Mouse (Mus musculus) liver, embryonic 11.5 days (tissue): ENCODE measurements at regions not wholly inside any gene's neighbourhood (a gene's known extent, or its start where the extent isn't known, plus 50 kb on each side); places are given as distances from the start of the nearest gene placed in this dataset.
A peak's percentile ranks its signal among the peaks of the same experiment; 100 is the strongest.

Experiments
- ATAC-seq: fragments of 200-750 bp; cut with Nextera tagmentation; replicated peaks from 2 replicates; pipeline ENCODE4 v1.8.0; 2017; ENCODE audit warnings: moderate number of reproducible peaks, mild to moderate bottlenecking, moderate TSS enrichment, moderate library complexity; ENCODE audit not compliant: low FRiP score
- DNase-seq: peaks from one replicate; pipeline ENCODE4 v3.0.0-alpha.2; 2017; ENCODE audit warnings: low spot score
- H3K27ac ChIP-seq: fragments of 300-500 bp; sonication (generic); 2 replicates; pipeline ENCODE4 v1.5.1; 2014; ENCODE audit warnings: mild to moderate bottlenecking, low read depth, low read length, control low read depth
- H3K27me3 ChIP-seq: fragments of 300-500 bp; sonication (generic); replicated peaks from 2 replicates; pipeline ENCODE4 v1.6.1; 2014; ENCODE audit warnings: low read length, mixed read lengths; ENCODE audit not compliant: control insufficient read depth, insufficient read depth
- H3K36me3 ChIP-seq: fragments of 300-500 bp; sonication (generic); 2 replicates; pipeline ENCODE4 v1.6.1; 2014; ENCODE audit warnings: mild to moderate bottlenecking, low read length, moderate library complexity, mixed read lengths; ENCODE audit not compliant: control insufficient read depth, insufficient read depth
- H3K4me1 ChIP-seq: fragments of 300-500 bp; sonication (generic); replicated peaks from 2 replicates; pipeline ENCODE4 v1.6.1; 2014; ENCODE audit warnings: low read length, mixed read lengths; ENCODE audit not compliant: control insufficient read depth, insufficient read depth
- H3K4me2 ChIP-seq: fragments of 300-500 bp; sonication (generic); 2 replicates; pipeline ENCODE4 v1.6.1; 2014; ENCODE audit warnings: mild to moderate bottlenecking, control low read depth, moderate library complexity
- H3K4me3 ChIP-seq: fragments of 300-500 bp; sonication (generic); 2 replicates; pipeline ENCODE4 v1.5.1; 2014; ENCODE audit warnings: low read depth, low read length, control low read depth
- H3K9ac ChIP-seq: fragments of 300-500 bp; sonication (generic); 2 replicates; pipeline ENCODE4 v1.6.1; 2014; ENCODE audit warnings: low read depth, low read length, control low read depth
- H3K9me3 ChIP-seq: fragments of 300-500 bp; sonication (generic); 2 replicates; pipeline ENCODE4 v1.6.1; 2016; ENCODE audit warnings: low read length, inconsistent platforms, mixed read lengths; ENCODE audit not compliant: control insufficient read depth
- WGBS: fragments of 180-500 bp; shearing (Covaris S2); extraction: QIAGEN DNeasy Blood & Tissue Kit; methylation state at CpG from one replicate; pipeline ENCODE4 v1.1.7; 2014; 5-methylcytosine and 5-hydroxymethylcytosine counted together

DNA sequence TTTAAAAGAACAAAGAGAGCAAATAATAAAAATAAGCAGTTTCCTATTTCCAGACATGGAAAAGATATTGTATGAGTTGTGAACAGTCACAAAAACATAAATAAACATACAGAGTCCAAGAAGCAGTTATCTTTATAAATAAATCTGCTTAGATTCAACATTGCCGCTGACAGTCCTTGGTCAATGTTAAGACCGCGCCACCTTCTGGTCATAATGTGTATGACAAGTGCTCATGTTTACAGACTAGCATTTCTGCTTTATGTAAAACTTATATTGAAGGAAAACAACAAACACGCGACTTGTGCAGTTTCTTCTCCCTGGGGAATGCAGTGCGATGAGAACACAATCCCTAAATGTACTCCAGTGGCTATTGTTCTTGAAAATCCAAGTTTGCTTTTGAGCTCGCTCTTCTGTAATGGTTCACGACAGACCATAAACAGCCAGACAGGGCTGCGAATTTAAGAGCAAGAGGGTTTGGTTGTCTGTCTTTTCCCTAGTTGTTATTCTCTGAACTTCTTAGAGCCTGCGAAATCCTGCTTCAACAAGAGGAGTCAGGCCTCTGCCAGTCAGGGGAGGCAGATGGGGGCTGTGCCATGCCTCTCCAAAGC lies 291.6 kb upstream of the Rnf219 start:
- Histone ChIP-seq H3K4me2 (no peak overlapping the region), H3K4me1 (no peaks in the 10 kb centered on the region), H3K36me3 (no peaks in the 10 kb centered on the region), H3K9ac (no peak overlapping the region), H3K27me3 (no peaks in the 10 kb centered on the region), H3K9me3 (no peaks in the 10 kb centered on the region), H3K27ac (no peak overlapping the region), H3K4me3 (no peak overlapping the region)
- DNase-seq (no peak), ATAC-seq (no peak)
- WGBS = 37% methylated on average over 10 of the region's 10 CpGs

DNA sequence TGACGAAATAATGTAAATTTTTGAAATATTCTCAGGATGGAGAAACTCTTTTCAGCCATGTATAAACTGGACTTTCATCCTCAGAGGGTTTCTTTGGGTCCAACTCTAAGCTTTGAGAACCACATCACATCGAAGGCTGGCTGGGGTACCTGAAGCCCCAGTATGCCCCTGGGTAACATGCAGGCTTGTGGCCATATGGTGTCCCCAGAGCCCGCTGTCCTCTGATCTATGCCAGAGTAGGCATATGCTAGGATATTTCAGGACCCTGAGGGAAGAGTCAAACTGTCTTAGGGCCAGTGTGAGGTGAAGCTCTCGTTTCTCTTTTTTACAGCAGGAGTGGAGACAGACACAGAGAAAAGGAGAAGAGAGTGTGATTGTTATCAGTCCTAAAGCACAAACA lies 289.6 kb upstream of the Rnf219 start:
- H3K9ac ChIP-seq = no peak overlapping the region
- 81% methylated on average over 4 of the region's 4 CpGs for WGBS
- H3K27me3 ChIP-seq = no peaks in the 10 kb centered on the region
- H3K36me3 ChIP-seq = no peaks in the 10 kb centered on the region
- no peak overlapping the region for H3K27ac ChIP-seq
- no peak for DNase-seq
- no peaks in the 10 kb centered on the region for H3K9me3 ChIP-seq
- no peaks in the 10 kb centered on the region for H3K4me1 ChIP-seq
- no peak for ATAC-seq
- no peak overlapping the region for H3K4me3 ChIP-seq
- H3K4me2 ChIP-seq = no peak overlapping the region

- no peaks in the 10 kb centered on the region for H3K9me3 ChIP-seq
- no peak overlapping the region for H3K27ac ChIP-seq
- no peak for DNase-seq
- H3K4me2 ChIP-seq = no peak overlapping the region
- no peak overlapping the region for H3K4me3 ChIP-seq
- no peaks in the 10 kb centered on the region for H3K27me3 ChIP-seq
- H3K9ac ChIP-seq = no peak overlapping the region
- no peaks in the 10 kb centered on the region for H3K36me3 ChIP-seq
- 83% methylated on average over 10 of the region's 10 CpGs for WGBS
- ATAC-seq = no peak
- no peaks in the 10 kb centered on the region for H3K4me1 ChIP-seq
These were observed 282.9 kb upstream of the Rnf219 start for GRCm38 (mm10) chr14:104805332-104805731.

GRCm38 (mm10) chr14:104796348-104796965 lies 274.0 kb upstream of the Rnf219 start:
- WGBS = 77% methylated on average over 17 of the region's 17 CpGs
- no peak overlapping the region for H3K27ac ChIP-seq
- no peak overlapping the region for H3K4me2 ChIP-seq
- no peaks in the 10 kb centered on the region for H3K27me3 ChIP-seq
- H3K4me3 ChIP-seq = no peak overlapping the region
- no peaks in the 10 kb centered on the region for H3K36me3 ChIP-seq
- no peak overlapping the region for H3K9ac ChIP-seq
- DNase-seq (no peak), ATAC-seq (no peak)
- no peaks in the 10 kb centered on the region for H3K9me3 ChIP-seq
- no peaks in the 10 kb centered on the region for H3K4me1 ChIP-seq

GRCm38 (mm10) chr14:104789346-104789745 lies 266.9 kb upstream of the Rnf219 start:
- H3K27ac ChIP-seq = no peak overlapping the region
- no peaks in the 10 kb centered on the region for H3K9me3 ChIP-seq
- no peaks in the 10 kb centered on the region for H3K36me3 ChIP-seq
- ATAC-seq = no peak
- H3K27me3 ChIP-seq = no peaks in the 10 kb centered on the region
- H3K4me2 ChIP-seq = no peak overlapping the region
- H3K4me3 ChIP-seq = no peak overlapping the region
- no peak overlapping the region for H3K9ac ChIP-seq
- DNase-seq = no peak
- 53% methylated on average over 3 of the region's 3 CpGs for WGBS
- H3K4me1 ChIP-seq = no peaks in the 10 kb centered on the region

DNA sequence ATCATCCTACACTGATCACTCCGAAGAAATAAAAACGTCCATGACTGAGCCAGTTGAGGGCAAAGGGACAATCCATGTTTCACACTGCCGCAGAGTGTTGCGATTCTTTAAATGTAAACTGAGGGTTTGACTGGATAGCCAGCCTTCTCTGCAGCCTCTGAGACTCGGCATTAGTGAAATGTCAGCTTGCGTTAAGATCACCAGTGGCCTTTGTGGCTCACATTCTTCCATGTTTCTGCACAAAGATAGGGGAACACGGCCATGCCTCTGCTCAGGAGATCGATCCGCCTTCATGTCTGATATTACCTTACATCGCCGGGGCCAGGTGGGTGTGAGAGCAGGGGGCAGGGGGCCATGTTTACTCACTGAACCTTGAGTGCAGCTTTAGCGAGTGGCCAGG lies 262.6 kb upstream of the Rnf219 start:
- Histone ChIP-seq H3K4me2 (no peak overlapping the region), H3K9ac (no peak overlapping the region), H3K27me3 (no peaks in the 10 kb centered on the region), H3K9me3 (no peaks in the 10 kb centered on the region), H3K4me1 (no peaks in the 10 kb centered on the region), H3K27ac (no peak overlapping the region), H3K36me3 (no peaks in the 10 kb centered on the region), H3K4me3 (no peak overlapping the region)
- no peak for ATAC-seq
- no peak for DNase-seq
- 63% methylated on average over 12 of the region's 12 CpGs for WGBS

DNA sequence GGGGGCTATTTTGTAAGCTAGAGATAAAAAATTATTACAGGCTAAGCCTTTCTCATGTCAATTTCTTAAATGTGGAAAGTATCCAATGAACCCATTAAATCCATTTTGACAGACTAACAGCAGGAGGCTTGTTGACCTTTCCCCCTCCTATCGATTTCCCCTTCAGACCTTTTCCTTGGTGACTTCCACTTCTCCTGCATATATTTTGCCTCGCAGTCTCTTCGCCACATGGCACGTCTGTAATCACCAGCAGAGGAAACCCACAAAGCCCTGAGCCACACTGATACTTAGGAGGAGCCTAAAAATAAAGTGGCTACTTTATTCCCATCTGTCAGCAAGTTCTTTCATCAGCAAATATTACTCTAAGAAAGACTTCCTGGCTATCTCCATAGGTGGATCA lies 247.5 kb upstream of the Rnf219 start:
- no peak overlapping the region for H3K9ac ChIP-seq
- H3K4me3 ChIP-seq = no peak overlapping the region
- no peaks in the 10 kb centered on the region for H3K36me3 ChIP-seq
- no peaks in the 10 kb centered on the region for H3K27me3 ChIP-seq
- no peak overlapping the region for H3K4me2 ChIP-seq
- DNase-seq (no peak), ATAC-seq (0 out of 2 replicates have a peak, but pooled peaks have one; percentile 39)
- WGBS = 40% methylated on average over 4 of the region's 4 CpGs
- H3K4me1 ChIP-seq = no peaks in the 10 kb centered on the region
- no peak overlapping the region for H3K27ac ChIP-seq
- no peaks in the 10 kb centered on the region for H3K9me3 ChIP-seq

DNA sequence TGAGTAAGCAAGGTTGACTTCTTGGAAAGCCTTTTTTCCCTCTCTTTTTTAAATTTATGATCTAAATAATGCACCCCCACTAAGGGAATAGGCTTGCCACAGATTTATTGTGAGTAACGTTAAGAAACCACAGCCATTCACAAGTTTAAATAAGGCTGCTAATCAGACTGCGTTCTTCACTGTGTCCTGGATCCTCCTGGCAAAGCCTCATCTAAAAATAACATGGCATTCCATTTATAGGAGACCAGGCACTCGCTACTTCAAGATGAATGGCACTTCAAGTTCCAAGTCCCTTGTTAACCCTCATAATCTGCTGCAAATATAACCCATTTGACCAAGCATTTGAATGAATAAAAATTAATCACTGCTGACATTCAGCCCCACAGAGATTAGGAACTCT lies 211.8 kb upstream of the Rnf219 start:
- ATAC-seq (no peak), DNase-seq (no peak)
- Histone ChIP-seq H3K27me3 (no peaks in the 10 kb centered on the region), H3K4me2 (no peak overlapping the region), H3K9me3 (no peaks in the 10 kb centered on the region), H3K4me3 (no peak overlapping the region), H3K4me1 (no peaks in the 10 kb centered on the region), H3K9ac (no peak overlapping the region), H3K27ac (no peak overlapping the region), H3K36me3 (no peaks in the 10 kb centered on the region)
- WGBS = 62% methylated on average over 3 of the region's 3 CpGs

GRCm38 (mm10) chr14:104732036-104732435 lies 209.6 kb upstream of the Rnf219 start:
- Histone ChIP-seq H3K4me1 (no peaks in the 10 kb centered on the region), H3K4me3 (no peak overlapping the region), H3K9ac (no peak overlapping the region), H3K27ac (no peak overlapping the region), H3K36me3 (no peaks in the 10 kb centered on the region), H3K27me3 (no peaks in the 10 kb centered on the region), H3K9me3 (no peaks in the 10 kb centered on the region), H3K4me2 (no peak overlapping the region)
- ATAC-seq = no peak
- 64% methylated on average over 1 of the region's 1 CpGs for WGBS
- DNase-seq = no peak
